Mouse (Mus musculus): ENCODE data around the gene Lrtm2.

Gene Lrtm2

GRCm38 (mm10) chr6:119276713-119277112, 53.9 kb downstream of the Lrtm2 start:
- DNase-seq (ENCODE audit: low read depth, low spot score), result no peak
